Mouse (Mus musculus): ENCODE data around the gene Ushbp1. TPM values are rescaled to one million over a fixed set of nuclear protein-coding genes. Genes with fewer than 3 reads are reported as not detected.
"Not testable (repeated sequence)": the region's sequence is repeated elsewhere in the genome, so short reads cannot be mapped to it uniquely, and the experiment has no call there.

Gene Ushbp1
- polyA plus RNA-seq, 1 experiment from 2014 or later: 4.1 TPM

- ATAC-seq (ENCODE audit: low FRiP score, low TSS enrichment) (peak; percentile 79), DNase-seq (ENCODE audit: low spot score) (peak; percentile 92)
- Histone ChIP-seq H3K27ac (replicated peaks) (peak within 1 kb of the TSS; percentile 93), H3K4me2 (replicated peaks; ENCODE audit: low read depth) (peak within 1 kb of the TSS; percentile 78), H3K27me3 (ENCODE audit: control insufficient read depth, insufficient read depth, low read length) (no peaks in the 10 kb centered on the region), H3K9ac (ENCODE audit: low read length) (peak within 1 kb of the TSS; percentile 68), H3K9me3 (ENCODE audit: control insufficient read depth, low read length) (no peaks in the 10 kb centered on the region), H3K4me1 (replicated peaks; ENCODE audit: control insufficient read depth, insufficient read depth) (no peaks in the 10 kb centered on the region), H3K4me3 (ENCODE audit: low read depth, low read length) (peak within 1 kb of the TSS; percentile 72), H3K36me3 (ENCODE audit: control insufficient read depth, insufficient read depth, low read length) (peaks cover 6% of the 10 kb centered on the region; the same call in 1 of the 2 replicates)
- under 1% methylated on average over 56 of the region's 56 CpGs for WGBS
- no peak for TF ChIP-seq CTCF (IDR thresholded peaks at IDR 0.05; ENCODE audit: low read depth)
- TF ChIP-seq EP300 (optimal IDR thresholded peaks at IDR 0.05): no peak
Observed at GRCm38 (mm10) chr8:71366771-71367528, 28.7 kb downstream of the Ushbp1 start, which contains the start of gene Use1. Gene Use1 (plus strand): TSS chr8:71366848.

- Histone ChIP-seq H3K4me3 (ENCODE audit: low read depth, low read length) (no peak overlapping the region), H3K36me3 (ENCODE audit: control insufficient read depth, insufficient read depth, low read length) (peaks cover 26% of the 10 kb centered on the region), H3K4me2 (replicated peaks; ENCODE audit: low read depth) (no peak overlapping the region), H3K4me1 (replicated peaks; ENCODE audit: control insufficient read depth, insufficient read depth) (no peaks in the 10 kb centered on the region), H3K9ac (ENCODE audit: low read length) (no peak overlapping the region), H3K9me3 (ENCODE audit: control insufficient read depth, low read length) (no peaks in the 10 kb centered on the region), H3K27me3 (ENCODE audit: control insufficient read depth, insufficient read depth, low read length) (no peaks in the 10 kb centered on the region), H3K27ac (replicated peaks) (no peak overlapping the region)
- ATAC-seq (ENCODE audit: low FRiP score, low TSS enrichment) (no peak), DNase-seq (ENCODE audit: low spot score) (no peak)
- no peak for TF ChIP-seq EP300 (optimal IDR thresholded peaks at IDR 0.05)
- peak; percentile 31; the same call in 1 of the 2 replicates for TF ChIP-seq CTCF (IDR thresholded peaks at IDR 0.05; ENCODE audit: low read depth)
- 88% methylated on average over 3 of the region's 3 CpGs for WGBS
Observed at GRCm38 (mm10) chr8:71358026-71358425, 37.6 kb downstream of the Ushbp1 start.

GRCm38 (mm10) chr8:71351520-71351919 is 44.1 kb downstream of the Ushbp1 start:
- DNase-seq (ENCODE audit: low spot score) (no peak), ATAC-seq (ENCODE audit: low FRiP score, low TSS enrichment) (no peak)
- Histone ChIP-seq H3K4me1 (replicated peaks; ENCODE audit: control insufficient read depth, insufficient read depth) (no peaks in the 10 kb centered on the region), H3K27me3 (ENCODE audit: control insufficient read depth, insufficient read depth, low read length) (no peaks in the 10 kb centered on the region), H3K4me2 (replicated peaks; ENCODE audit: low read depth) (no peak overlapping the region), H3K27ac (replicated peaks) (no peak overlapping the region), H3K4me3 (ENCODE audit: low read depth, low read length) (no peak overlapping the region), H3K9me3 (ENCODE audit: control insufficient read depth, low read length) (no peaks in the 10 kb centered on the region), H3K36me3 (ENCODE audit: control insufficient read depth, insufficient read depth, low read length) (peaks cover 42% of the 10 kb centered on the region), H3K9ac (ENCODE audit: low read length) (no peak overlapping the region)
- 97% methylated on average over 1 of the region's 1 CpGs for WGBS
- TF ChIP-seq EP300 (optimal IDR thresholded peaks at IDR 0.05) (no peak), CTCF (IDR thresholded peaks at IDR 0.05; ENCODE audit: low read depth) (no peak)

- TF ChIP-seq EP300 (optimal IDR thresholded peaks at IDR 0.05) (no peak), CTCF (IDR thresholded peaks at IDR 0.05; ENCODE audit: low read depth) (no peak)
- H3K9ac ChIP-seq (ENCODE audit: low read length): no peak overlapping the region
- H3K4me2 ChIP-seq (replicated peaks; ENCODE audit: low read depth): no peak overlapping the region
- ATAC-seq (ENCODE audit: low FRiP score, low TSS enrichment): no peak
- H3K9me3 ChIP-seq (ENCODE audit: control insufficient read depth, low read length): no peaks in the 10 kb centered on the region
- H3K36me3 ChIP-seq (ENCODE audit: control insufficient read depth, insufficient read depth, low read length): peaks cover 44% of the 10 kb centered on the region
- H3K4me3 ChIP-seq (ENCODE audit: low read depth, low read length): no peak overlapping the region
- DNase-seq (ENCODE audit: low spot score): no peak
- H3K27me3 ChIP-seq (ENCODE audit: control insufficient read depth, insufficient read depth, low read length): no peaks in the 10 kb centered on the region
- H3K27ac ChIP-seq (replicated peaks): no peak overlapping the region
- WGBS: 69% methylated on average over 3 of the region's 3 CpGs
- no peaks in the 10 kb centered on the region for H3K4me1 ChIP-seq (replicated peaks; ENCODE audit: control insufficient read depth, insufficient read depth)
Observed at GRCm38 (mm10) chr8:71351117-71351516, 44.5 kb downstream of the Ushbp1 start.

- DNase-seq (ENCODE audit: low spot score): no peak
- WGBS: 65% methylated on average over 1 of the region's 1 CpGs
- Histone ChIP-seq H3K9me3 (ENCODE audit: control insufficient read depth, low read length) (no peaks in the 10 kb centered on the region), H3K4me3 (ENCODE audit: low read depth, low read length) (no peak overlapping the region), H3K4me1 (replicated peaks; ENCODE audit: control insufficient read depth, insufficient read depth) (no peaks in the 10 kb centered on the region), H3K27ac (replicated peaks) (no peak overlapping the region), H3K36me3 (ENCODE audit: control insufficient read depth, insufficient read depth, low read length) (peaks cover 39% of the 10 kb centered on the region), H3K27me3 (ENCODE audit: control insufficient read depth, insufficient read depth, low read length) (no peaks in the 10 kb centered on the region), H3K9ac (ENCODE audit: low read length) (no peak overlapping the region), H3K4me2 (replicated peaks; ENCODE audit: low read depth) (no peak overlapping the region)
- no peak for ATAC-seq (ENCODE audit: low FRiP score, low TSS enrichment)
- no peak for TF ChIP-seq EP300 (optimal IDR thresholded peaks at IDR 0.05)
- no peak for TF ChIP-seq CTCF (IDR thresholded peaks at IDR 0.05; ENCODE audit: low read depth)
Observed at GRCm38 (mm10) chr8:71346581-71346980, 49.0 kb downstream of the Ushbp1 start.

GRCm38 (mm10) chr8:71340625-71341024 is 55.0 kb downstream of the Ushbp1 start:
- TF ChIP-seq EP300 (optimal IDR thresholded peaks at IDR 0.05) (no peak), CTCF (IDR thresholded peaks at IDR 0.05; ENCODE audit: low read depth) (peak; percentile 72)
- no peak; the same call in 1 of the 2 replicates for ATAC-seq (ENCODE audit: low FRiP score, low TSS enrichment)
- H3K4me3 ChIP-seq (ENCODE audit: low read depth, low read length): no peak overlapping the region

GRCm38 (mm10) chr8:71337834-71338233 is 57.8 kb downstream of the Ushbp1 start:
- H3K9me3 ChIP-seq (ENCODE audit: control insufficient read depth, low read length); DNase-seq (ENCODE audit: low spot score); ATAC-seq (ENCODE audit: low FRiP score, low TSS enrichment); H3K4me2 ChIP-seq (replicated peaks; ENCODE audit: low read depth); H3K27ac ChIP-seq (replicated peaks); H3K27me3 ChIP-seq (ENCODE audit: control insufficient read depth, insufficient read depth, low read length); H3K9ac ChIP-seq (ENCODE audit: low read length); H3K4me3 ChIP-seq (ENCODE audit: low read depth, low read length); H3K4me1 ChIP-seq (replicated peaks; ENCODE audit: control insufficient read depth, insufficient read depth); H3K36me3 ChIP-seq (ENCODE audit: control insufficient read depth, insufficient read depth, low read length): not testable (repeated sequence)
- WGBS: 95% methylated on average over 5 of the region's 6 CpGs

More at GRCm38 (mm10) chr8:71340625-71341024, 55.0 kb downstream of the Ushbp1 start:
- no peaks in the 10 kb centered on the region for H3K4me1 ChIP-seq (replicated peaks; ENCODE audit: control insufficient read depth, insufficient read depth)
- no peak overlapping the region for H3K27ac ChIP-seq (replicated peaks)
- DNase-seq (ENCODE audit: low spot score): peak; percentile 54
- H3K9ac ChIP-seq (ENCODE audit: low read length): no peak overlapping the region
- H3K27me3 ChIP-seq (ENCODE audit: control insufficient read depth, insufficient read depth, low read length): no peaks in the 10 kb centered on the region
- WGBS: 72% methylated on average over 5 of the region's 5 CpGs
- peaks cover 13% of the 10 kb centered on the region; the same call in 1 of the 2 replicates for H3K36me3 ChIP-seq (ENCODE audit: control insufficient read depth, insufficient read depth, low read length)
- H3K9me3 ChIP-seq (ENCODE audit: control insufficient read depth, low read length): no peaks in the 10 kb centered on the region
- no peak overlapping the region for H3K4me2 ChIP-seq (replicated peaks; ENCODE audit: low read depth)
